Mouse (Mus musculus) left cerebral cortex, adult 18-20 months (tissue): ENCODE measurements around the gene Pla2g5. TPM values are rescaled to one million over a fixed set of nuclear protein-coding genes. Genes with fewer than 3 reads are reported as not detected.
"Not testable (repeated sequence)": the region's sequence is repeated elsewhere in the genome, so short reads cannot be mapped to it uniquely, and the experiment has no call there.

Experiments used
- DNase-seq, 2 experiments: peaks; one replicate each; pipeline ENCODE4 v3.0.0; 2021 to 2022; ENCODE audit warnings: low spot score in 2 of 2, mixed read lengths in 1 of 2
- long read RNA-seq, 2 experiments: library from polyadenylated mRNA; stranded (forward); transcript quantifications; one replicate each; pipeline ENCODE4 v2.0.0; 2021
- total RNA-seq, 2 experiments: library from RNA; stranded (reverse); gene quantifications; 2 replicates each; pipeline ENCODE4 v1.2.3; 2021

Pla2g5 gene
- 1 to 10 TPM; 3.6 to 3.9 TPM for total RNA-seq
- long read RNA-seq, experiment 1, partial matches to known transcripts, result 1 of 7 reads
- long read RNA-seq, experiment 1, other reads (novel, unspliced or antisense), result 1 of 7 reads
- long read RNA-seq, experiment 2, partial matches to known transcripts, result 0 of 4 reads
- long read RNA-seq, experiment 2, other reads (novel, unspliced or antisense), result 4 of 4 reads

DNA sequence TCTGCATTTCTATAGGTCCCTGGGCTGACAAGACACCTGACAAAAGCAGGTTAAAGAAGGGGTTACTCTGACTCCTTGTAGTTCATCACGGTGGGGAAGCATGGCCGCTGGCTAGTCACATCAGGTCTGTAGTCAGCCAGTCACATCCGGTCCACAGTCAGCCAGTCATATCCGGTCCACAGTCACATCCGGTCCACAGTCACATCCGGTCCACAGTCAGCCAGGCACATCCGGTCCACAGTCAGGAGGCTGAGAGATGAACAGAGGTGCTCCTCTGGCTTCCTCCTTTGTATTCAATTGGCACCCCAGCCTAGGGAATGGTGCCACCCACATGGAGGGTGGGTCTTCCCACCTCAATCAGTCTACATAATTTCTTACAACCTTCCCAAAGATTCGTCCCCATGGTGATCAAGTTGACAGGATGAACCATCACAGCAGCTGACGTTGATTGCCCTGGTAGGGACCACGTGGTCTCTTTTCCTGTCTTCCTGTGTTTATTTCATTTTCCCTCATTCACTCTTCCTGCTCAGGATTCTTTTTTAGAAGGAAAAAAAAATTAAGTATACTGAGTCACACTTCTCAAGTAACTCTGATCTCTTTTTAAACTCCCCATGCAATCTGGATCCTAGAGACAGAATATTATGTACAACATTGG lies at the start of gene Pla2g5:
Gene Pla2g5, minus strand, starts transcription at position 139 of the 655 bp plus-strand sequence.
- no peak for DNase-seq

DNA sequence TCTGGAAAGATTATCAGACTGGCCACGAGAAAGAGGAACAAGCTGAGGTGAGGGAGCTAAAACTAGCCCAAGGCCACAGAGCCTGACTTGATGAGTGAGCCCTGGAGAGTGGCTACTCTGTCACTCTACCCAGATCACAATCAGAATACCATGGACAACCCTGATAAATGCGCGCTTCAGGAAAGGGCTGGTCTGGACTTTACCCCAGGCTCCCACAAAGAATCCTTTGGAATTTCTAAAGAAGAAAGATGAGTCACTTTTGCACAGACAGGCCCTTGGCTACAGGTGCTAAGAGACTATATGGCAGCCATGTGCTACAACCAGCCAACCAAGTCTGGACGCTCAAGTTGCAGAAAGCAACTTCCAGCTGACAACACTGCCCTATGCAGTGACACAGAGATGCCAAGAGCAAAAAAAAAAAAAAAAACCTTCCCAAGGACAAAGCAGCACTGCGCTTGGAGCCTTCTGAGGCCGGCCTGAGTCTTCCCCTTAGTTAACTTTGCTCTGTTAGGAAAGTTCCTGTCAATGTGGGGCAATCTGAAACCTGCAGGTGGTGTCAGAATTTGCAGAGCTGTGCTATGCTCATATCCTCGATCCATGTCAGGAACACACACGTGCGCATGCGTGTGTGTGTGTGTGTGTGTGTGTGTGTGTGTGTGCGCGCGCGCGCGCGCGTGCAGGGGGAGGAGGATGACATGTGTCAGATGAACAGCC lies 42.5 kb upstream of the Pla2g5 start:
- DNase-seq, result no peak

DNA sequence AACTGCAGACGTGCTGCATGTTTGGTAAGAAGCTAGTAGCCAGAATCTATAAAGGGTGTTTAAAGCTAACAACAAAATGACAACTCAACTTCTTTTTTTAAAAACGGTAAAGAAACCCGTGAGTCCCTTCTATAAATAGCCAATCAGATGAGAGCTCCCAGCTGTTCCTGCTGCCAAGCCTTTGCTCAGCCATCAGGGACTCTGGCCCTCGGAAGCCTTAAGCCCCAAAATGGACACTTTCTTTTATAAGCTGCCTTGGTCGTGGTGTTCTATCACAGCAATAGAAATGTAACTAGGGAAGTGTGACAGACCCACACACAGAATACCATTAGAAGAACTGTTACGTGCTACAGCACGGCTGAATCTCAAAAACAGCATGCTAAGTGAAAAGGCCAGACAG lies 36.1 kb upstream of the Pla2g5 start:
- no peak for DNase-seq

DNA sequence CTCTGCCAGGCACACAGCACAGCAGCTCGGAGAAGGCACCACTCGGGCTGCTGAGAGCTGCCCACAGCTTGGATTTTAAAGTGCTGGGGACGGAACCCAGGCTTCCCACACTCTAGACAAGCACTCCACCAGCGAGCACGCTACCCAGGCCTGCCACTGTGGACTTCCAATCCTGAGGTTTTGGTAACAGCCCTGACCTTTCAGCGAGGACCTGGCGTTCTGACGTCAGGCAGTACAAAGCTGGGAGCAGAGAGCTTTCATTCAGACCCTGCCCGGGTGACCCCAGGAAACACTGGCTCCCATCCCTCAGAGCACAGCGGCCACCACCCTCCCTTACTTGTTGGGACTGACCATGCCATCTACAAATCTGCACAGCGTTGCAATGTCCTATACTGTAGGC lies 30.5 kb upstream of the Pla2g5 start:
- DNase-seq, result not testable (repeated sequence)

DNA sequence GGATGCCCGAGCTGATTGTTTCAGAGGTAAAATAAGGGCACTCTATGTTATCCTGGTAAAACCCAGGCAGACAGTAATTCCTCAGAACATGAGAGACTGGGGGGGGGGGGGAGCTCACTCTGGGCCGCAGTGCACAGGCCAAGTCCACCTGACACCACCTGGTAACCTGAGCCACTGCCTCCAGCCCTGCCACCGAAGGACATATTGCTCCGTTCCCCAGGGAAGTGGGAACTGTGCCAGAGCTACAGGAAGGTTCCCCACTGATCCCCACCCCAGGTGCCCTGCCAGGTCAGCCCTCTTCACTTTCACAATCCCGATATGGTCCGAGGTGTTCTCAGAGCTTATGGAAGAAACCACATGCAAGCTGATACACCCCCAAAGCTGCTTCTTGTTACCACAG lies 29.4 kb upstream of the Pla2g5 start:
- DNase-seq, result no peak

DNA sequence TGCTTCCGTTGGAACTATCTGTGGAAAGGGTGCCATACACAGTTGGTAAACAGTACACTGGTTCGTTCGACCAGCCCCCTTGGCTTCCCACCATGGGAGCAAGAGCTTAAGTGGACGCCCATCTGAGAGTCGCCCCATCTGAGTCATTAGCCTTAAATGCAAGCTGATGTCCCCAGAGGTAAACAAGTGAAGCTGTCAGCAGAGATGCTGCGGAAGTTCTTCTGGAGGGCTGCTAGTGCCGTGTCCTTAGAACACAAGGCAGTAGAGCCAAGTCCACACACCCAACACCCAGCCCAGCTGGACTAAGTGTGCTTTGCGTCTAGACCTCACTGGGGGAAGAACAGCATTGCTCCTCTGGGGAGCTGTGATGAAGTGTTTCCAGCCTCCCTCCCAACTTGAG lies 26.4 kb upstream of the Pla2g5 start:
- DNase-seq, result no peak

DNA sequence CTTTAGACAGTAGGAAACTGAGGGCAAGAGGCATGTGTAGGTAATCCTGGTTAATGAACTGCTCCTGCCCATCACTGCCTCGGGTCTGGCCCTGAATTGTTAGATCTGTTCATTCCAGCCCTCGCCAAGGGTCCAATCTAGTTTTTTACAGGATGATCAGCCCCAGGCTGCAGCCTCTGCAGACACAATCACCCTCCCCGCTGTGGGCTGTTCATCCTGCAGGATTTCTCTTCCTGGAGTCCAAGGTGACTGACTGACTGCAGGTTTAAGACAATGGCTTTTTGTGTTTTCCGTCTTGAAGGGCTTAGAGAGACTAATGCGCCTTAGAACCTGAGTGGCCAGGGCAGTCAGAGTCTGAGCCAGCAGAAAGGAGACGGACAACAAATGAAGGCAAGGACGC lies 25.9 kb upstream of the Pla2g5 start:
- no peak for DNase-seq

DNA sequence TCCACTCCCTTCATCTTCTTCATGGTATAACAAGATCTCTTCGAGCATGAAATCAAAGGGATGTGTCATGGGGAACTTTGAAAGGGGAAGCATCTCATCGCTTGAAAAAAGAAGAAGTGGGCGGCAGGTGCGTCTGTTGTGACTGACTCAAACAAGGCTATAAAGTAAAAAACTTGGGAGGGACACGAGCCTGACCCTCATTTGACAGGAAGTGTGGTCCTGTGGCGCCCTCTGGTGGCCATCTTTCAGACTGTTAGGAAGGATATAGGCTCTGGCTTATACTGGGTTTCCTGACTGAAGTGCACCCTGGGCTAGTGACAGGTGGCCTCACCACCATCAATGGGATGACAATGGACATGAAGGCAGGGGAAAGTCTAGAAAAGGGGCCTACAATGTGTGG lies 21.0 kb upstream of the Pla2g5 start:
- DNase-seq, result peak; percentile 90 to 97

DNA sequence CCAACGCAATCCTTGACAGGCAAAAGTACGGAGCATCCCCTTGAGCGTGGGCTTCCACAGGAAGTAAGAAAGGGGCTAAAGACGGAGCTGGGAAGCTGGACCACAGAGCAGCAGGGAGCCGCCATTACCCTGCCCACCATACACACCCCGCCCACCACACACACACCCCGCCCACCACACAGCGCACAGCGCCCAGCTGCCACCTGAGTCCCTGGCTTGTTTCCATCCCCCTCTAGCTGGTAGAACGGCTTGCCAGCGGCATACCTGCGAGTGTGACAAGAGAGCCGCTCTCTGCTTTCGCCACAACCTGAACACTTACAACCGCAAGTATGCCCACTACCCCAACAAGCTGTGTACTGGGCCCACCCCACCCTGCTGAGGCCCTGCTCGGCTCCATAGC lies 18.9 kb upstream of the Pla2g5 start:
- DNase-seq, result peak in 1 of 2 experiments; percentile 48

DNA sequence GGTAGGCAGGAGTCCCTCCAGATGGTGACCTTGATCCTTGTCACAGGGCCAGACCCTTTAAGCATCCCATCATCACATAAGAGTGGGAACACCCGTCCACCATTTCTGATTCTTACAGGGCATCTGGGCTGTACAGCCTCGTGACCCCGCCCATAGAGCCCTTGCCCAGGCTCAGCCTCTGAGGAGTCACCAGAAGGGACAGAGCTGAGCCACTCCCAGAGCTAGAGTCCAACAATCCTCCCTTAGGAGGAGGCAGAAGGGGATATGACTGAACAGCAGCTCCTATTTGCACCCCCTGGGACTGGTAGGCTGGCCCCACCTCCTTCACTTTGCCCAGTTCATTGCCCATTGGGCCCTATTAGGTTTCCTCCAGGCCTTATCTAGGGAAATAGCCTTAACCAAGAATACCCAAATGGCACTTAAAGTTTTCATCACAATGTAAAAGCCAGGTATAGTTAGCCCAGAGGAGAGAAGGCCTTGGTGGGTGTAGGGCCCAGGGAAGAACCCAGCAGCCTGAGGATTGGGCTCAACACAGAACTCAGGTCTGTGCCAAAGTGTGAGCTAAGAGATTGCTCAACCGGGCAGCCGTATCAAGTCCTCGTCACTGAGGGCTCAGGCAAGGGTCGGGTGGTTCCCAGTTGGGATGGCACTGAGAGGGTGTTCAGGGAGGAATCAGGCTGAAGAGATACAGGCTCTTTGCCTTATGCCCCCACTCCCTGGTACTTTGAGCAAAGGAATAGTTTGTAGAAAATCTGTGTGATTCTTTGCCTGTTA lies 17.7 kb upstream of the Pla2g5 start:
- DNase-seq, result no peak

DNA sequence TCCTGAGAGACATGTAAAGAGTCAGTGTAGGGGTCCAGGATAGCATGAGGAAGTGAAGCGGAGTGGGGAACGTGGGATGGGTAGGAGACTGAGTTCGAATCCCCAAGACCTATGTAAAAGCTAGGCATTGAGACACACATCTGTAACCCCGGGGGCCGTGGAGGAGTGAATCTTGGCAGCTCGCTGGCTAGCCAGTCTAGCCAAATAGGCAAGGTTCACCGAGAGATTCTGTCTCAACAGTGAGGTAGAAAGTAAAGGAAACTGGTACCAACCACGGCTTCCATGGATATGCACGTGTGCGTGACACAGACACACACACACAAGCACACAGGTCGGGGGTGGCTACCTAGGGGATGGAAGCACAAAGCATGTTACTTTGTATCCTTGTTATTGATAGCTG lies 16.5 kb upstream of the Pla2g5 start:
- no peak for DNase-seq

DNA sequence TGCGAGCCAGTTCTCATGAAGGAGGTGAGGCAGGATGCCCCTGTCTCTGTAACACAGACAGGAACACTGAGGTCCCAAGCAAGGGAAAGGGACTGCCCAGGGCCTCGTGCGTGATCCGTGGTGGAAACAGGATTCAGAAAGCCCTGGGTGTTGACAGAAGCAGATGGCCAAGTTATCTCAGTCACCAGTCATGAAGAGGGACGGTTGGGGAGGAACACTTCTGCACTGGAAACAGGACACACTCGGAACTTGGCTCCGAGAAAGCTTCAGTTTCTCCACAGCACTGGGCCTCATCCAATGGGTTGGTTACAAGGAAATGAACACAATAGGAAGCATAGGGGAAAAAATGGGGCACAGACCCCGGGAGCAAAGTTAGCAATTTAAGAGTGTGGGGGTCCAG lies 15.5 kb upstream of the Pla2g5 start:
- DNase-seq, result no peak

DNA sequence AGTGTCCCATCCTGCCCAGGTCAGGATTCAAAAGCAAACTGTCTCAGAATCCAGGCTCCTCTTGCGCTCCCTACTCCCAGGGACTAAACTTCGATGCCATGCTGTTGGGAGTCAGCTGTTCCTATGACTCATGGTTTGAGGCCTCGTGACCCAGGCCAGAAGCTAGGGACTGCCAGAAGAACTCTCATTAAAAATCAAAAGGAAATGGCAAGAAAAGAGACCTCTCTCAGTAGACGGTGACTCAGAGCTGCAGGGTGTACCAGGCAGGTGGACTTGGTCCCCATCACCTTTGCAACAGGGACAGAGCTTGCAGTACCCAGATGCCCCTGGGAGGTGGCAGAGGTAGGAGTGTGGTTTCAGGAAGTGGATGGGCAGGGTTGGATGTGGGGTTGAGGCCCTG lies 14.4 kb upstream of the Pla2g5 start, which contains the start of gene Pla2g2e:
Gene Pla2g2e, plus strand, starts transcription at position 212 of the 400 bp plus-strand sequence.
- no peak for DNase-seq

DNA sequence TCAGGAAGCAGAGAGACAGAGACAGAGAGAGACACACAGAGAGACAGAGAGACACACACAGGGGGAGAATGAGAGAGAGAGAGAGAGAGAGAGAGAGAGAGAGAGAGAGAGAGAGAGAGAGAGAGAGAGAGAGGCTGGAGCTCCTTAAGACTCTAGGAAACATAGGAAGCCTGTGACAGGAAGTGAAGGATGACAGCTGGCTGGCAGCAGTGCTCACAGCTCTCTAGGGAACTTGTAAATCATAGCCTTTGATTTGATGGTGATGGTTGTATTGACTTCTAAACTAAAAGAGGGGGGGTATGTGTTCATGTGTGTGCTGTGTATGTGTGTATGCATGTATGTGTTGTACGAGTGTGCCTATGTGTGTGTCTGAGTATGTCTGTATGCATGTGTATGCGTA lies 12.7 kb upstream of the Pla2g5 start:
- no peak for DNase-seq

DNA sequence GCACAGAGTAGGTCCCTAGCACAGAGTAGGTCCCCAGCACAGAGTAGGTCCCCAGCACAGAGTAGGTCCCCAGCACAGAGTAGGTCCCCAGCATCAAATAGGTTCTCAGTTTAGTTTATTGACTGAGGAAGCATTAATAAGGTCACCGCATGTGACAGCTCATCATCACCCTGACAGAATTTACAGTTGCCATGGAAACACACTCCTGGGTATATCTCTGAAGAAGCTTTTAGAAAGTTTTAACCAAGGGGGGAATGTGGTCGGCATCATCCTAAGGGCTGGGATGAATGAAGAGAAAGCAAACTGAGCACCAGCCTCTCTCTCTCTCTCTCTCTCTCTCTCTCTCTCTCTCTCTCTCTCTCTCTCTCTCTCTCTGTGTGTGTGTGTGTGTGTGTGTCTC lies 12.0 kb upstream of the Pla2g5 start:
- not testable (repeated sequence) for DNase-seq

DNA sequence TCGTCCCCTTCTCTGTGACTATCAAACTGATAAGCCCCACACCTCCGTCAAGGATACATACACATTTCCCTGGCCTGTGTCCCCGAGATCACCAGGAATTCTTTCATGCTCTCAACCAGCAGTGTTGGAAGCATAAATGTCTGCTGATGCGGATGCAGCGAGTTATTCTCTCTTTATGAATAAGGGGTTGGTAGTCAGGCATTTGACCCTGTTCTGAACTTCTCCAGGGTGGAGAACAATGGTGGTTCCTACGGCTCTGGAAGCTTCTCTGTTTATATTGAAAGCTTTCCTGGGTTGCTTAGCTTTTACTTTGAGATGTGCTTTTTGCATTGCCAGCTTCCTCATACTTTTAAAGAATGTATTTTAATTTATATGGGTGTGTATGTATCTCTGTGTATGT lies 10.6 kb upstream of the Pla2g5 start, which contains the start of gene Gm13030:
Gene Gm13030, minus strand, starts transcription at position 101 of the 400 bp plus-strand sequence.
- no peak for DNase-seq

DNA sequence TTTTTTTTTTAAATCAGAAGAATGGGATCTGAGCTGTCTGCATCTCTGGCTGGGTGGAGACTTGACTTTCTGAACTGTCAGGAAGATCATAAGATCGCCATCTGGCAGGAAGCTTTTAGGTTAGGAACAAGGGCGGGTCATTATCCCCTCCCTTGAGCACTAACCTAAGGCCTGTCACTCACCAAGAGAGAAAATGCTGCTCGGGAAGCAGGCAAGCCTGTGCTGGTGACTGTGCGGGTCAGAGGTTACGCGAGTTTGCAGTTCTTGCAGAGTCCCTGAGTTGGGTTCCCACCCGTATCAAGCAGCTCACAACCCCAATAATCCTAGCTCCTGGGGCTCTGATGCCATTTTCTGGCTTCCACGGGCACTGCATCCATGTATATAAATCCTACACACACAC lies 5.4 kb upstream of the Pla2g5 start:
- no peak for DNase-seq

DNA sequence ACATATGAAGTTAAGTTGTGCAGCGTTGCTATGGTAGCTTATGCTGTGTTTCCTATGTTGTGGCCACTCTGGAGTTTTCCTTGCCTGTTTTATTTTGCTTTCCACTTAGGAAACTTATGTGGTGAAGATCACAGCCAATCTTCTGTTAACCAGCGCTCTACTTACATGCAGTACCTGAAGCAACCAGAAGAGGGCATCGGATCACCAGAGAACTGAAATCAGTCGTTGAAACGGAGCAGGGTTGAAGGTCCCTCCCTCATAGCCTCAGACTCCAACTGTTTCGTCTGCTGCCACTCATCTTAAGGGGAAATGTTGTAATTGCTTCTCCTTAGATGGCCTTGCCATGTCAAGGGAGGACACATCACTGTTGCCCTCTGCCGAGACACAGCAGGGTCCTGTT lies 3.1 kb upstream of the Pla2g5 start:
- peak; percentile 76 to 84 for DNase-seq

DNA sequence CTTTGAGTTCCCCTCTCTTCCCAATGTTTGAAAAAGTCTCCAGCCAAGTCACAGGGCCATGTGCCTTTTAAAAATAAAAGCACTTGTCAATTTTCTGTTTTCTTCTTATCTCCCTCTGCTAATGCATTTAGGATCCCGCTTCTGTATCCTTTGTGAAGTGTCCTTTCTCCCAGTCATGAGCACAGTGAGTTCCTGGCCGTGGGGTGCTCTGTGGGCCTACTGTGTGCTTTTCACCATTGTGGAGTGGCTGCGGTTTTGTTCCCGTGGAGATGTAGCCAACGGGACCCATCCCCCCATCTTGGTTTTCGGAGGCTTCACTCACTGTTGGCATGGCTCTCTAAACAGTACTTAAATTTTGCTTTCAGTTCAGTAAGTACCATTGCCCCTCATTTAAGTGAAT lies 2.7 kb upstream of the Pla2g5 start:
- no peak for DNase-seq

DNA sequence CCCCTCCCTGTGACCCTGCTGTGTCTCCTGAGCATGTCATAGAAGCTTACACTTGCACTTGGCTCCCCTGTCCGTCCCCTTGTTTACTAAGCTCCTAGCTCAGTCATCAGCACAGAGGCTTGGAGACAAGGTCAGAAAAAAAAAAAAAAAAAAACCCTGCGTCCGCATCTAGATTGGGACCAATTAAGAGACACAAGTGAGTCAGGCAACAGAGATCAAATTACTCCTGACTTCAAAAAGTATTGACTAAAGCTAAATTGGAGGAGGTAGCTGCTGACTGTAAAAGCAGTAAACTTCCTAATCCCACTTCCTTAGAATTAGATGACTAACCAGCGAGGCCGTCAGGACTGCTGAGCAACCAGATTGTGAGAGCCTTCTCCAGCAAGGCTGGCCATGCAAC lies 1.8 kb upstream of the Pla2g5 start:
- no peak for DNase-seq

DNA sequence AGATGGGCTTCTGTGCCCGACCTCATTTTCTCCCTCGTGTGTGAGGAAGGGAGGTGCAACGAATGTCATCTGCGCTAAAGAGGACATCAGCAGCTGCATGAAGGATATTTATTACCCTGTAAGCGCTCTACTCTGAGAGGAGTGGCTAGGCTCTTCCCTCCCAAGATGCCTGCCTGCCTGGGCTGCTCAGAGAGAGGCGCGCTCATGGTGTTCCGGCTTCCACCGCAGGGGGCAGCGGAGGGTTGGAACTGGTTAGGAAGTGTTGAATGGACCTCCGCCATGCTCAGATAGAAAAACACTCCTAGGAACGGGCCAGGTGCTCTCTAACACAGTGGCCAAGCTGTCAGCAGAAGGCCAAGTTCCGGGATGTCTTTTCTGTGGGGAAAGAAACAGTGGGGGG lies 3.6 kb downstream of the Pla2g5 start:
- DNase-seq, result peak; percentile 79 to 81

DNA sequence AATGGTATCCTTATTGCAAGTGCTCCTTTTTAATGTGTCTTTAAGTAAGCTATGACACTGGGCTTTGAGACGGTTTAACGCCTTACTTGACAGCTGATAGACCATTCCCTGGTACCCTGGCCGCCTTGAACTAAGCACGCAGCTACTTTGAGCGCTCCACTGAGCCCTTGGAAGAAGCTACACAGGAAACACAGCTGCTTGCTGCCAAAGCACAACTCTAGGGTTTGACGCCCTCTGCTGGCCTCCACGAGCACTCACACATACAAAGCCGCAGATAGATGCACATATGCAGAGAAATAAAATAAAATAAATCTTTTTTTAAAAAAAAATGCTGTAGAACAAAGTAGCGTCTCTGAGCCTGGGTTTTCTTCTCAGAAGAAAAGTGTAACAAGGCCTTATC lies 4.0 kb downstream of the Pla2g5 start:
- no peak for DNase-seq
